Mouse (Mus musculus) embryo, embryonic 10.5 days (tissue): Measurements from ENCODE around the gene Cyp1a1.
A peak's percentile ranks its signal among the peaks of the same experiment; 100 is the strongest.

Experiments
- DNase-seq: peaks from one replicate; pipeline ENCODE4 v3.0.0-alpha.2; 2015; ENCODE audit warnings: low spot score

Gene Cyp1a1

GRCm38 (mm10) chr9:57656631-57657350 is 30.9 kb upstream of the Cyp1a1 start:
- DNase-seq, result no peak

GRCm38 (mm10) chr9:57657843-57658242 is 29.9 kb upstream of the Cyp1a1 start:
- DNase-seq, result no peak

- no peak for DNase-seq
These were observed 28.8 kb upstream of the Cyp1a1 start for GRCm38 (mm10) chr9:57658970-57659369.

GRCm38 (mm10) chr9:57659774-57660173 is 28.0 kb upstream of the Cyp1a1 start:
- DNase-seq, result peak; percentile 91

GRCm38 (mm10) chr9:57660501-57660900 is 27.2 kb upstream of the Cyp1a1 start:
- no peak for DNase-seq

- no peak for DNase-seq
These were observed 26.2 kb upstream of the Cyp1a1 start for GRCm38 (mm10) chr9:57661552-57661951.

GRCm38 (mm10) chr9:57664616-57665015 is 23.1 kb upstream of the Cyp1a1 start:
- DNase-seq, result no peak

GRCm38 (mm10) chr9:57666536-57666935 is 21.2 kb upstream of the Cyp1a1 start:
- no peak for DNase-seq

- no peak for DNase-seq
These were observed 20.6 kb upstream of the Cyp1a1 start for GRCm38 (mm10) chr9:57667136-57667535.

GRCm38 (mm10) chr9:57667817-57668216 is 19.9 kb upstream of the Cyp1a1 start:
- DNase-seq, result no peak

- DNase-seq, result no peak
These were observed 19.5 kb upstream of the Cyp1a1 start for GRCm38 (mm10) chr9:57668277-57668676.

GRCm38 (mm10) chr9:57669566-57669965 is 18.2 kb upstream of the Cyp1a1 start:
- DNase-seq, result no peak

GRCm38 (mm10) chr9:57671037-57671436 is 16.7 kb upstream of the Cyp1a1 start:
- DNase-seq, result no peak

GRCm38 (mm10) chr9:57671500-57671899 is 16.2 kb upstream of the Cyp1a1 start:
- no peak for DNase-seq

- DNase-seq, result no peak
These were observed 6.3 kb upstream of the Cyp1a1 start for GRCm38 (mm10) chr9:57681411-57681810.

GRCm38 (mm10) chr9:57683520-57683919 is 4.2 kb upstream of the Cyp1a1 start, which contains the start of gene Cyp1a2:
Cyp1a2 (minus strand) TSS chr9:57683703.
- no peak for DNase-seq

- DNase-seq, result no peak
These were observed 1.7 kb upstream of the Cyp1a1 start for GRCm38 (mm10) chr9:57686011-57686410.

- DNase-seq, result peak; percentile 23
These were observed 430 bp downstream of the Cyp1a1 start for GRCm38 (mm10) chr9:57688158-57688557.

- DNase-seq, result no peak
These were observed 878 bp downstream of the Cyp1a1 start for GRCm38 (mm10) chr9:57688606-57689005.

- no peak for DNase-seq
These were observed 6.4 kb downstream of the Cyp1a1 start for GRCm38 (mm10) chr9:57694108-57694507.

GRCm38 (mm10) chr9:57696380-57697285 is 8.9 kb downstream of the Cyp1a1 start:
- peak; percentile 33 for DNase-seq

- peak; percentile 7 for DNase-seq
These were observed 9.7 kb downstream of the Cyp1a1 start for GRCm38 (mm10) chr9:57697380-57697779.
